Mouse (Mus musculus) frontal cortex, adult (tissue): ENCODE measurements around the gene Ints11.
A peak's percentile ranks its signal among the peaks of the same experiment; 100 is the strongest.

Source experiments
- ATAC-seq: cut with Nextera tagmentation; 2 replicates; pipeline ENCODE4 v1.9.2; 2017; ENCODE audit warnings: mild to moderate bottlenecking, moderate library complexity, mixed read lengths; ENCODE audit not compliant: low TSS enrichment

Gene Ints11

GRCm38 (mm10) chr4:155869317-155870033 is at the start of gene Ints11, which contains the start of gene Cptp:
Ints11 (plus strand) TSS chr4:155869546.
Cptp (minus strand) TSS chr4:155869440.
- peak; percentile 98 for ATAC-seq

GRCm38 (mm10) chr4:155821025-155821424 is 48.3 kb upstream of the Ints11 start:
- no peak for ATAC-seq

- no peak for ATAC-seq
Observed at GRCm38 (mm10) chr4:155823443-155823842, 45.9 kb upstream of the Ints11 start.

GRCm38 (mm10) chr4:155829866-155830265 is 39.5 kb upstream of the Ints11 start:
- no peak for ATAC-seq

GRCm38 (mm10) chr4:155830596-155830995 is 38.8 kb upstream of the Ints11 start:
- no peak for ATAC-seq

GRCm38 (mm10) chr4:155831205-155831766 is 38.1 kb upstream of the Ints11 start, which contains the start of gene Aurkaip1:
Aurkaip1 (plus strand) TSS chr4:155831272.
- ATAC-seq = peak; percentile 87

GRCm38 (mm10) chr4:155831831-155832230 is 37.5 kb upstream of the Ints11 start:
- no peak for ATAC-seq

GRCm38 (mm10) chr4:155832321-155832720 is 37.0 kb upstream of the Ints11 start:
- ATAC-seq = no peak

GRCm38 (mm10) chr4:155833234-155833633 is 36.1 kb upstream of the Ints11 start:
- no peak for ATAC-seq

GRCm38 (mm10) chr4:155833836-155834235 is 35.5 kb upstream of the Ints11 start:
- ATAC-seq = peak; percentile 30; the same call in 1 of the 2 replicates

GRCm38 (mm10) chr4:155837404-155838010 is 31.8 kb upstream of the Ints11 start:
- ATAC-seq = no peak

GRCm38 (mm10) chr4:155838187-155839153 is 30.9 kb upstream of the Ints11 start:
- no peak for ATAC-seq

- ATAC-seq = no peak
Observed at GRCm38 (mm10) chr4:155839483-155839910, 29.8 kb upstream of the Ints11 start, which contains the start of gene Mxra8. Mxra8 (plus strand) TSS chr4:155839680.

- ATAC-seq = no peak
Observed at GRCm38 (mm10) chr4:155840076-155841002, 29.0 kb upstream of the Ints11 start.

- no peak for ATAC-seq
Observed at GRCm38 (mm10) chr4:155841003-155841454, 28.3 kb upstream of the Ints11 start.

GRCm38 (mm10) chr4:155841651-155842270 is 27.6 kb upstream of the Ints11 start:
- no peak for ATAC-seq

- ATAC-seq = no peak
Observed at GRCm38 (mm10) chr4:155843231-155843630, 26.1 kb upstream of the Ints11 start.

- peak; percentile 81 for ATAC-seq
Observed at GRCm38 (mm10) chr4:155846871-155847578, 22.3 kb upstream of the Ints11 start, which contains the start of gene Dvl1. Dvl1 (plus strand) TSS chr4:155847402.
